Mouse (Mus musculus): ENCODE results near the gene Rapgef4.

The Rapgef4 gene

DNA sequence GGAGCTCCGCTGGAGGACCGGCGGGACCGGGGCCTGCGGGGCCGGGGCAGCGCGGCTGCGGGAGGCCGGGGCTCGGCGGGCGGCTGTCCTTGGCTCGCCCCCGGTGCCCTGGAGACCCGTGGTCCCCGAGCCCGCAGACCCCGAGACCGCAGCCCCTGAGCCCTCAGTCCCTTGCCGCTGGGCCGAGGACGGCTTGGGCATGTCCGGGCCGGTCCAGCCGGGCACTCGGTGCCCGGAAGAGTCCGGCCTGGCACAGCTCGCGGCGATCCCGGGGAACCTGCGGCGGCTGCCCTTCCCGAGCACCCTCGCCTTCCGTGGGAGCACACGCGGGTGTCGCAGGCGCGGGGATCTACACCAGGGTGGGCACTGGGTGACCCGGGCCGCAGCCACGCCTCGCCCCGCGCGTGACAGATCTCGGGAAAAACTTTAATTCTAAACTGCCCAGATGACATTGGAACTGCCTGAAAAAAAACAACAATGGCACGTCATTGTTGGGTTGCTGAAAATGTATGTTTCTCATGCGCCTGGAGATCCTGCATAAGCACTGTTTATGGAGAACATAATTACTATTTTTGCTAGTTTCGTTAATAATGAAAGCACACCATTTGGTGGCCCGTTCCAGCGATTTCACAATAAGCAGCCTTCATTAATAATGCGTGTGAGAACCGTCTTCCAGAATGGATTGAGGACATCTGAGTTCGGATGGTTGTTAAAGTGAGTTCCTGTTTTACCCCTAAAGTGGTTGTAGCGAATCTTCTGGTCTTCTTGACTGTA lies 305.0 kb downstream of the Rapgef4 start:
- peak; percentile 29 to 38 for DNase-seq

DNA sequence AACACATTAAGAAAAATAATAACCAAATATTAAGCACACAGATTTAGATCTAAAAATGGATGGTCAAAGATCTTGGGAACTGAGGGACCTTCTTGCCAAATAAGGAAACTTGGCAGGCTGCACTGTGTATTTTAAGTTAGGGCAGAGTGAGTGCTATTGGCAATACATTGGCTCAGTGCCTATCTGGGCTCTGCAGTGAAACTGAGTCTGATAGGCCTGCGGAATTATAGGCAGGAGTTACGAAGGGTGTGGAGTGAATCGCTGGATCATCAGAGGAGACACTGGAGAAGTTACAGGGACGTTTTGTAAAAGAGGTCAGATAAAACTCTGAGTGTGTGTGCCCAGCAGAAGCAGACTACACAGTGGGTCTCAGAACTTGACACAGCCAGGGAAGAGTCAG lies 306.1 kb downstream of the Rapgef4 start:
- DNase-seq = peak; percentile 57 to 66

GRCm38 (mm10) chr2:72288932-72289534 lies 308.0 kb downstream of the Rapgef4 start:
- DNase-seq = no peak

DNA sequence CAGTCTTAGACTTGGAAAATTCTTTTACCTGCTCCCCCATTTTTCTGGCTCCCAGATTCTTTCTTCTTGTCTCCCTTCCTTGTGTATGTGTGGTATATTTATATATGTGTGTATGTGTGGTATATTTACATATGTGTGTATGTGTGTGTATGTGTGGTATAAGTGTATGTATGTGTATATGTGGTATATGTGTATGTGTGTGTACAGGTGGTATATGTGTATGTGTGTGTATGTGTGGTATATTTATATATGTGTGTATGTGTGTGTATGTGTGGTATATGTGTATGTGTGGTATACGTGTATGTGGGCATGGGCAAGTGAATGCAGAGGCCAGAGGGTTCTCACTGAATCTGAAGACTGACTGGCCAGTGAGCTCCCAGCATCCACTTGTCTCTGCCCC lies 310.1 kb downstream of the Rapgef4 start:
- DNase-seq = no peak

DNA sequence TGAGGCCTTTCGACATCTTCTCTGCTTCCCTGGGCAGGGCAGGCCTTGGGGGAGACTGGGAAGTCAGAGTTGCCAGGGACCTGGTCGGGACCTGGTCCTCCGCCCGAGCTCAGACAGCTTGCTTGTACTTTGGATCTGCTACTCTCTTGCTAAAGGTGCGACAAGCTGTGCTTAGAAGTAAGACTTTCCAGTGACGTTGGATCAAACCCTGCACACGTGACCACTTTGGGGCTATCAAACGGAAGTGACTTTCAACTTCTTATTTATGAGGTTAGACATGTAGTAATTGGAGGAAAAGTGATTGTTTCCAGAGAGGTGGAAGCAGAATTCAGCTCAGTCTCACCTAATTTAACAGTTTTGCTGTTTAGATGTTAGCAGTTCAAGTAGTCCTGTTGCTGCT lies 311.5 kb downstream of the Rapgef4 start:
- no peak for DNase-seq

GRCm38 (mm10) chr2:72294994-72295393 lies 314.0 kb downstream of the Rapgef4 start:
- DNase-seq = no peak

DNA sequence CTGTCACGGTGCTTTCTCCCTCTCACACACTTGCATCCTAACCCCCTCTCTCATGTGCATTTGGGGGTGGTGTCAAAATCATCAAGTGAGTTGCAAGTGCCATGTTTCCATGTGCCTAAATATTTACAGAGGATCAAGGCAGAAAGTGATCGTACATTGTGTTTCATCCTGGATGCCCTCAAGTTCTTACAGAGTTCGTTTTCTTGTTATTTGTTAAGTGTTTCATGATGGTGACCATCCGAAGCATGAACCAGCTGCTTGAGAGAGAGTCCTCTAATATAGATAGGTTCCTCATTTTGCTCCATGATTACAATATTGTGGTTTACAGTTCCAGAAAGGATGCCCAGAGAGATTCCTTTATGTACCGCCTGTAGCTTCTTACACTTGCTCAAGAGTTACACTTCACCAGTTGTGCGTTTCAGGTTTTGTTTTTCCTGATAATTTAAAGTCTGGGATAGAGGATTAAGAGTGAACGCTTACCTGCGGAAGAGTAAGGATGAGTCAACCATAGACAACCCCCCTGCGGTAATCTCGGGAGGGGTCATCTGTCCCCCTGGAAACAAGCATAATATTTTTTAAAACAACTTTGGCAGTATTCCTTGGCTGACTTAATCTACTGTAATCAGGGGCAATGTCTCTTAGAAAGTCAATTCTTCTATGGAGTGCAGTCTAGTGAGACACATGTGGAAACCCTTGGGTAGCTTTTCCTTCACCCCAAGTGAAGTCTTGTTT lies 316.1 kb downstream of the Rapgef4 start:
- DNase-seq = no peak

GRCm38 (mm10) chr2:72297716-72298082 lies 316.7 kb downstream of the Rapgef4 start:
- peak; percentile 73 to 80 for DNase-seq

DNA sequence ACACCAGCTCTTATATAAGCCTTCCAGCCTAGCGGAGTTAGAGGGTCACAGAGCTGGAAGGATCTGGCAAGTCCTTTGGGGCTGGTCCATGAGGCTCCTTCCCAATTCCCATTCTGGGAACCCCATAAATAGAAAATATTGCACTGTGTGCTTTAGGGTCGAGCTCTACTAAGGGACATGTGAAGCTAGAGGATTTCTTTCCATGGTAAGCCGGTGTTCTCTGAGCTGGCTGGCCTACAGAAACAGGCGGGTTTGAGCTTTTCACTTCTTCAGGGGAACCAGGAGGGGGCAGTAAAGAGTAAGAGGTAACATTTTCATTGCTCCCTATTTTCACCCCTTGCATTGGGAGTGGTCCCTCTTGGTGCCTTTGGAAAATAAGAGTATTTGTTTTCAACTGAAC lies 317.4 kb downstream of the Rapgef4 start:
- DNase-seq = peak in 1 of 2 experiments; percentile 48

- no peak for DNase-seq
Observed at GRCm38 (mm10) chr2:72301194-72301916, 320.3 kb downstream of the Rapgef4 start.

GRCm38 (mm10) chr2:72305738-72306137 lies 324.7 kb downstream of the Rapgef4 start:
- no peak for DNase-seq

All from lung, adult 18-20 months (tissue).